Mouse (Mus musculus) spleen, embryonic (tissue): Measurements from ENCODE around the gene Yju2.
"Not testable (repeated sequence)": the region's sequence is repeated elsewhere in the genome, so short reads cannot be mapped to it uniquely, and the experiment has no call there.

Source experiments
- CTCF ChIA-PET: fragments of 350-600 bp; sonication (Branson Sonifier 250); formaldehyde crosslinking; loops from one replicate; lab custom pipeline; 2022; lab: Charles Lee

The Yju2 gene

GRCm38 (mm10) chr17:55958918-55959728 lies at the start of gene Yju2:
TSS of gene Yju2 (plus strand) at chr17:55959099.
- CTCF ChIA-PET = no interaction called here

- CTCF ChIA-PET = interaction anchor here (0.7 kb wide), 1 partner anchor 853 kb away, joined by 3 read pairs; no protein-coding TSS in a partner anchor
Measured at GRCm38 (mm10) chr17:55931553-55932502, 27.1 kb upstream of the Yju2 start.

DNA sequence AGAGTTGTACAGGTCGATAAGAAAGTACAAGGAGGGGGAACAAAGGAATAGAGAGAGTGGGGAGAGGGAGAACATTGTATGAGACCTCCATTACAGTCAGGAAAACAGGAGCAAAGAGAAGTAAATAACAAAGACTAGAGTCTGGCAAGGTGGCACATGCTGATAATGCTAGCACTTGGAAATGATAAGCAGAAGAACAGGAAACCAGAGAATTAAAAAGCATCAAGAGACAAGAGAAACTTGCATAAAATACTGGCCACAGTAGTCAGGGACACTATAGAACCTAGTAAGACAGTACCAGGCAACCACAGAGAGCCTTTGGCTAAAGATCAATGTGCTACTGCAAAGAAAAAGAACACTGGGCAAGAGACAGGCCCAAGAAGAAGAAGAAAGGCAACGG lies 26.3 kb upstream of the Yju2 start:
- CTCF ChIA-PET = interaction anchor here (0.7 kb wide), 1 partner anchor 852 kb away, joined by 3 read pairs; no protein-coding TSS in a partner anchor

- CTCF ChIA-PET = no interaction called here
Measured at GRCm38 (mm10) chr17:55933191-55933590, 25.7 kb upstream of the Yju2 start.

GRCm38 (mm10) chr17:55944387-55944865 lies 14.5 kb upstream of the Yju2 start:
- CTCF ChIA-PET = not testable (repeated sequence)

DNA sequence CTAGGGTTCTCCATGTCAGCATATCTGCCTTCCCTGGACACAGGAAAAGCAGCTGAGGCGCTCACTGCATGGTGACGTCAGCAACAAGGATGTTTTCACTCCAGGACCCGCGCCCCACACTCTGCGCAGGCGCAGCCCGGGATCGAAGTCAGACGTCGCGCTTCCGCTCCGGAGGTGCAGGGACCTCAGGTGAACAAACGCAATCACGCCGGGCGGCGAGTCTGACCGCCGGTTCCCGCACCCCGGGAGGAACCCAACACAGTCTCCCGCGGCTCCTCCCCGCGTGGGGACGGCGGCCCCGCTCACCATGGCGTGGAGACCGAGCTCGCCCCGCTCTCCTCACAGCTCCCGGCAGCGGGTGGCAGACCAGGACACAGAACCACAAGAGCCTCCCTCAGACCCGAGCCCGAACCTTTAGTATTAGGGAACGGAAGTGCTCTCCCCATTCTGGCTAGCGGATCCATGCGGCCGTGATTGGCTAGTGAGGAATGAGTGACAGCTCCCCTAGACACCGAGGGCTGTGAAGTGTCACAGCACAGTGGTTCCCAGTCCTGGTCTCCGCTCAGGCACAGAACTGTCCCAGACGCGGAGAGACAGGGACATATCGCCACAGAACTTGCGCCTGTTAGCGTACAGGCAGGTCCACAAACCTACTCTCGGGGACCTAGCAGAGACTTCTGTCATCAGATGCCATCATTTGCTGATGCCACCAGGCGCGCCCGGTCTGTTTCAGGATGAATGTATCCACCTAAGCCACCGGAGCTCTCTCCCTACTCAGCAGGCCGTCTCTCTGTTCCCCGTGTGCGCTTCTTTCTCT lies 13.8 kb upstream of the Yju2 start:
- CTCF ChIA-PET = not testable (repeated sequence)

DNA sequence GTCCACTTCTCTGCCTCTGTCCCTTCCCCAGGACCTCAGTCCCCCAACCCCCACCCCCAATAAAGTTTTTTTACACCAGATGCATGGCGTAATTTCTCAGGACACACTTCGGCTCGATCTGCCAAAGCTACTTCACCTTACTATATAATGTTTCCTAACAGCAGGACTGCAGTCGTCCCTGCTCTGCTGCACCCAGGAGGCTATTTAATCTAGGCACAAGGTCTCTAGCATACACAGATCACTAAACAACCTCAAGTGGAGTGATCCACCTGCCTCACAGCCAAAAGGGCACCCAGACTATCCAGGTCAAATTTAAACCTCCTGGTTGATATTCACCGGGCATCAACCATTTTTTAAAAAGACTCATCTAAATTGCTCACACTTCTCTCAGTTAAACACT lies 13.2 kb upstream of the Yju2 start:
- CTCF ChIA-PET = no interaction called here

DNA sequence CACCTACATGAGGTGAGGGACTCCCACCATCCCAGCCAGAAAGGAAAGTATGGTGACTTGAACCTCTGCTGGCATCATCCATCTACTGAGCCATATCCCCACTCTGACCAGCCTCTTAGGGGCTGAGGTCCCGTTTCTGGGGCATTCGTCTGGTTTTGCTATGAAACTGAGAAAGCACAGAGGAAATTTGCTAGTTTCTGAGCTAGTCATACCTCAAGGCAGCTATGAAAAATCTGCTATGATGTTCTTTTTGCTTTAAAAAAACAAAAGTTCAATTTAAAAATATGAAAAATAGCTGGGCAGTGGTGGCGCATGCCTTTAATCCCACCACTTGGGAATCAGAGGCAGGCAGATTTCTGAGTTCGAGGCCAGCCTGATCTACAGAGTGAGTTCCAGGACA lies 10.3 kb upstream of the Yju2 start:
- CTCF ChIA-PET = no interaction called here

- CTCF ChIA-PET = no interaction called here
Measured at GRCm38 (mm10) chr17:55949400-55949799, 9.5 kb upstream of the Yju2 start, which contains the start of gene Zfp119b. TSS of gene Zfp119b (minus strand) at chr17:55949500.

DNA sequence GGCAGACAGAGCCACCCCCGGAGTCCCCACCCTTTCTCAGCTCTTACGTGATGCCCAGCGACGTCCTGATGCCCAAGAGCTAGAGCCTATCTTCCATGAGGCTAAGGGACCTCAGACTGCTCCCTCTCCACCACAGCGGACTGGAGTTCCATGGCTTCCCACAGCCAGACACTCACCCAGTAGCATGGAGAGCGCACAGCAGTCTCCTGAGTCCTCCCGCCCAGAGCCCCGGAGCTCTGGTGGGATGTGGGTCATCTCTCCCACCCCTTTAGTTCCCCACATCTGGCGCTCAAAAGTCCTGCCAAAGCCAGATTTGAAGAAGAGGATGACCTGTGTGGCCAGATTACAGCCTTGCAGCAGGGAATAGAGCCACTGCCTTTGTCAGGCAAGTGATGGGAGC lies 8.3 kb upstream of the Yju2 start:
- CTCF ChIA-PET = no interaction called here

DNA sequence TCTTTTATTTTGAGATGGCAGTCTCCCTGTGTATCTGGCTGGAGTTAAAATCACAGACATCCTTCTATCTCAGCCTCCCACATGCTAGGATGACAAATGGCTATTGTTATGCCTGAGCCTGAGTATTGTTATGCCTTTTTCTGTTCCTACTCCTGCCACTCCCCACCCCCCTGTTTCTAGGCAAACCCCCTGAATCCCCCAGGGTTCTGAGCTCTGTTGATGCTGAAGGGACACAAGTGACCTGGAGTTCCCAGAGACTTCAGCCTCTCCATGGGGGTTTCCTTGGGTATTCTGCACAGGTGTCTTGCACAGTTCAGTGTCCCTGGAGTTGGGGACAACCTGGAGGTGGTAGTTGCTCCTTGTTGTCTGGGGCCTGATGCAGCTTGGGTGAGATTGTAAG lies 6.9 kb upstream of the Yju2 start:
- CTCF ChIA-PET = no interaction called here

GRCm38 (mm10) chr17:55952447-55953027 lies 6.4 kb upstream of the Yju2 start, which contains the start of gene Ebi3:
TSS of gene Ebi3 (plus strand) at chr17:55952640.
- CTCF ChIA-PET = interaction anchor here (0.6 kb wide), 1 partner anchor 1177 kb away, joined by 3 read pairs; no protein-coding TSS in a partner anchor

DNA sequence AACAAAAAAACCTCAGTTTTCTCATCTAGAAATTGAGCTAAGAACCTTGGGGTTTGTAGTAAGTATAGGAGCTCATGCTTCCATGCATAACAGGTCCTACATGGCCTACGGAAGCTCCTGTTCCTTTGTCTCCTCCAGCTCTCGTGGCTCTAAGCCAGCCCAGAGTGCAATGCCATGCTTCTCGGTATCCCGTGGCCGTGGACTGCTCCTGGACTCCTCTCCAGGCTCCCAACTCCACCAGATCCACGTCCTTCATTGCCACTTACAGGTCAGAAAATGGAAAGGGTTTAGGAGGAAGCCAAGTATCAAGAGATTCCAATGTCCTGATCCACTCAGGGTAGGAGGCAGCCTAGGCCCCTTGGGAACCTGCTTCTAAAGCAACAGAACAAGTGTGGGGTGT lies 5.1 kb upstream of the Yju2 start:
- CTCF ChIA-PET = no interaction called here

DNA sequence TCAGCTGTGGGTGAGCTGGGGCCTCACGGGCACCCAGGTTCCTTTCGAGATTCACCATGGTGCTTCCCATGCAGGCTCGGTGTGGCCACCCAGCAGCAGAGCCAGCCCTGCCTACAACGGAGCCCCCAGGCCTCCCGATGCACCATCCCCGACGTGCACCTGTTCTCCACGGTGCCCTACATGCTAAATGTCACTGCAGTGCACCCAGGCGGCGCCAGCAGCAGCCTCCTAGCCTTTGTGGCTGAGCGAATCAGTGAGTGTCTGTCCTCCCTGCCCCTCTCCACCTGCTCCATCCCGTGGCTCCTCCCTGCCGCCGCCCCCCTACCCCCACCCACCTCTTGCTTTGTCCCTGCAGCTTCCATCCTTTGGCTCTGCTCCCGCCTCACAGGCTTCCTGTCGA lies 4.7 kb upstream of the Yju2 start:
- CTCF ChIA-PET = interaction anchor here (0.6 kb wide), 1 partner anchor 98 kb away, joined by 4 read pairs; no protein-coding TSS in a partner anchor

GRCm38 (mm10) chr17:55956129-55956528 lies 2.8 kb upstream of the Yju2 start:
- CTCF ChIA-PET = interaction anchor here (0.6 kb wide), 1 partner anchor 332 kb away, joined by 8 read pairs; no protein-coding TSS in a partner anchor

DNA sequence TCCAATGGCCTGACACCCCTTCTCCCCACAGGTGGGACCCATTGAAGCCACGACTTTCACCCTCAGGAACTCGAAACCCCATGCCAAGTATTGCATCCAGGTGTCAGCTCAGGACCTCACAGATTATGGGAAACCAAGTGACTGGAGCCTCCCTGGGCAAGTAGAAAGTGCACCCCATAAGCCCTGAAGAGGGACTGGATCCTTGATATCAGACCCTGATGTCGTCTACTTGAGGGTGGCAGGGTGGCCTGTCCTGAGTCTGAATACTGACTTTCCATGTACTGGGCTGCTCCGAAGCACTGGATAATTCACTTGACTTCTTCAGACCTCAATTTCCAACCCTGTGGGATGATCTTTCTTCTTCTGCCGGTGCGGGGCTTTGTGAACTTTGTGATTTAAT lies 2.3 kb upstream of the Yju2 start:
- CTCF ChIA-PET = interaction anchor here (1.1 kb wide), 1 partner anchor 116 kb away, joined by 3 read pairs; no protein-coding TSS in a partner anchor

GRCm38 (mm10) chr17:55957168-55957567 lies 1.7 kb upstream of the Yju2 start:
- CTCF ChIA-PET = interaction anchor here (1.1 kb wide), 1 partner anchor 115 kb away, joined by 3 read pairs; no protein-coding TSS in a partner anchor

DNA sequence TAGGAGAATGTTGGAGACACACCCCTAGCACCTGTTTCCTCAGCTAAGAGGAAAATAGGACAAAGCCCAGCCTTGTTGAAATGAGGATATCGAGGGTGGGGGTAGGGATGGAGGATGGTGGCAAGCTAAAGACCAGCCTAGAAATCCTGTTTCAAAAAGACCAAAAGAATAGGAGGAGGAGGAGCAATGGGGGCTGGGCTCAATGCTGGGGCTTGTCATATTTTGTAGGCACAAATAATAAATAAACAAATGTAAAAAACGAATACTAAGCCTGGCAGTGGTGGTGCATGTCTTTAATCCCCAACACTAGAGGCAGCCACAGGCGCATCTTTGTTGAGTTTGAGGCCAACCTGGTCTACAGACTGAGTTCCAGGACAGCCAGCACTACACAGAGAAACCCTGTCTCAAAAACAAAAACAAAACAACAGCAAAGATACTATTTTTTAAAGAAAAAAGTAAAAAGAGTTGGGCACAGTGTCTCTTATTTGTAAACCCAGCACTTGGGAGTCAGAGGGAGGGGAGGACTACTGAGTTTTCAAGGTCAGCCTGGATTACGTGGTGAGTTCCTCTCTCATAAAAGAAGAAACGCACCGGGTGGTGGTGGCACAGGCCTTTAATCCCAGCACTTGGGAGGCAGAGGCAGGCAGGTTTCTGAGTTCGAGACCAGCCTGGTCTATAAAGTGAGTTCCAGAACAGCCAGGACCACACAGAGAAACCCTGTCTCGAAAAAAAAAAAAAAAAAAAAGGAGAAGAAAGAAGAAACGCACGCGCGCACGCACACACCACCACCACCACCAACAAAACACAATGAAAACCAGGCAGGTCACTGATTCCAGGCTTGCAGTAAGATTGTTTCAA lies 944 bp upstream of the Yju2 start:
- CTCF ChIA-PET = interaction anchor here (1.1 kb wide), 1 partner anchor 114 kb away, joined by 3 read pairs; no protein-coding TSS in a partner anchor

DNA sequence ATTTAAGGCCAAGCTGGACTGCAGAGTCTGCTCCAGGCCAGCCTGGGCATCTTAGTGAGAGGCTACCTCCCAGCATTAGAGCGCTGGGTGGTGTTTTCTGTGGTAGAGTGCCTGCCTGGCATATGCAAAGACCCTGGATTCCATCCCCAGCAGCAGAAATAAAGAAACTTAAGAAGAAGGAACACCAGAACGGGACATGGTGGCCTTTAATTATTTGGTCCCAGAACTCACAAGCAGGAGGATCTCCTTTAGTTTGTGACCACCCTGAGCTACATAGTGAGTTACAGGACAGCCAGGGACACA lies 364 bp upstream of the Yju2 start:
- CTCF ChIA-PET = no interaction called here
